ENCODE assay signal across 11 mouse cellular contexts in genomic region chr4:9026841-9027240, GRCm38 (mm10).
DNase-seq lines count a peak whose midpoint lies in the region; ATAC-seq and TF ChIP-seq lines count a peak whose summit lies in the region.
"Had no signal": no experiment of that assay in that cellular context is flagged by ENCODE, and none has a peak within 500 bp of the region (broad histone marks: within the 10 kb centered on the region; RNA-seq: fewer than 3 reads in every experiment).

No protein-coding gene starts in this region.

- no peaks in the 10 kb centered on the region for H3K36me3 ChIP-seq in intestine, embryonic 16.5 days (ENCODE audit: control insufficient read depth, insufficient read depth, low read length)
- no peaks in the 10 kb centered on the region for H3K36me3 ChIP-seq in intestine, embryonic 15.5 days
- H3K36me3 ChIP-seq in intestine, postnatal 0 days (ENCODE audit: control insufficient read depth, insufficient read depth): no peaks in the 10 kb centered on the region
- H3K36me3 ChIP-seq: liver, embryonic 13.5 days had no signal

- peak; percentile 83 for DNase-seq in brain, adult 2 months (ENCODE audit: low read depth, low spot score)
- DNase-seq in cerebellum, adult 8-10 months: peak; percentile 56
- no peak for DNase-seq in lung, postnatal 14 days
- DNase-seq in thymus, postnatal 10 days (ENCODE audit: low spot score in 2 of 2): no peak
- no peak for DNase-seq in left cerebral cortex, adult 11 months (ENCODE audit: low spot score)
- DNase-seq: adrenal gland, postnatal 14 days; heart, postnatal 10 days; liver, embryonic 13.5 days had no signal

- no peak overlapping the region for H3K4me2 ChIP-seq in intestine, embryonic 16.5 days (ENCODE audit: low read depth, low read length)
- H3K4me2 ChIP-seq in intestine, embryonic 15.5 days (replicated peaks): no peak overlapping the region
- H3K4me2 ChIP-seq in intestine, postnatal 0 days (replicated peaks; ENCODE audit: low read depth): peak overlapping the region; percentile 75; the same call in 1 of the 2 replicates

- no peak overlapping the region for H3K4me3 ChIP-seq in intestine, embryonic 16.5 days (ENCODE audit: low read length)
- H3K4me3 ChIP-seq in intestine, embryonic 15.5 days (replicated peaks): no peak overlapping the region
- no peak overlapping the region for H3K4me3 ChIP-seq in intestine, postnatal 0 days (ENCODE audit: low read depth, low read length)
- H3K4me3 ChIP-seq: liver, embryonic 13.5 days had no signal

- TF ChIP-seq CTCF in intestine, postnatal 0 days (IDR thresholded peaks at IDR 0.05; ENCODE audit: low read depth): no peak

- ATAC-seq in intestine, embryonic 16.5 days: no peak
- no peak for ATAC-seq in intestine, embryonic 15.5 days
- no peak for ATAC-seq in intestine, postnatal 0 days

- H3K27me3 ChIP-seq in intestine, embryonic 16.5 days (replicated peaks; ENCODE audit: control insufficient read depth, insufficient read depth, low read length): no peaks in the 10 kb centered on the region
- no peaks in the 10 kb centered on the region for H3K27me3 ChIP-seq in intestine, embryonic 15.5 days (replicated peaks)
- H3K27me3 ChIP-seq in intestine, postnatal 0 days (replicated peaks; ENCODE audit: control insufficient read depth, insufficient read depth, low read length): no peaks in the 10 kb centered on the region
- H3K27me3 ChIP-seq: liver, embryonic 13.5 days had no signal

- H3K4me1 ChIP-seq in intestine, embryonic 16.5 days (ENCODE audit: control insufficient read depth, insufficient read depth, low read length): peaks cover 15% of the 10 kb centered on the region
- H3K4me1 ChIP-seq in intestine, embryonic 15.5 days (replicated peaks): peaks cover 8% of the 10 kb centered on the region
- peaks cover 12% of the 10 kb centered on the region; the same call in 1 of the 2 replicates for H3K4me1 ChIP-seq in intestine, postnatal 0 days (replicated peaks; ENCODE audit: control insufficient read depth, insufficient read depth, low read length)

- 0 out of 2 replicates have a peak overlapping the region, but pooled peaks have one; percentile 68 for H3K27ac ChIP-seq in intestine, embryonic 16.5 days (ENCODE audit: low read length)
- no peak overlapping the region for H3K27ac ChIP-seq in intestine, embryonic 15.5 days
- H3K27ac ChIP-seq in intestine, postnatal 0 days (ENCODE audit: low read depth, low read length): no peak overlapping the region
- H3K27ac ChIP-seq: liver, embryonic 13.5 days had no signal

- H3K9ac ChIP-seq in intestine, embryonic 16.5 days (ENCODE audit: low read depth, low read length): no peak overlapping the region
- H3K9ac ChIP-seq in intestine, embryonic 15.5 days: no peak overlapping the region
- no peak overlapping the region for H3K9ac ChIP-seq in intestine, postnatal 0 days (ENCODE audit: low read depth, low read length)
- H3K9ac ChIP-seq: liver, embryonic 13.5 days had no signal

- H3K9me3 ChIP-seq in intestine, embryonic 16.5 days (ENCODE audit: control insufficient read depth, low read length): no peaks in the 10 kb centered on the region
- H3K9me3 ChIP-seq in intestine, embryonic 15.5 days: no peaks in the 10 kb centered on the region
- no peaks in the 10 kb centered on the region for H3K9me3 ChIP-seq in intestine, postnatal 0 days (ENCODE audit: control insufficient read depth)
- H3K9me3 ChIP-seq: liver, embryonic 13.5 days had no signal

- 69% methylated on average over 16 of the region's 16 CpGs for WGBS in intestine, embryonic 16.5 days
- 75% methylated on average over 16 of the region's 16 CpGs for WGBS in intestine, embryonic 15.5 days
- 69% methylated on average over 16 of the region's 16 CpGs for WGBS in intestine, postnatal 0 days

Comparison
In these comparisons a context has a peak if more than half of its experiments do, and no peak if none do; other contexts are left out.
1. DNase-seq: peak in brain, adult 2 months (single experiment) and cerebellum, adult 8-10 months (single experiment); none in lung, postnatal 14 days (single experiment), thymus, postnatal 10 days (0 of 2) and left cerebral cortex, adult 11 months (single experiment).